Mouse (Mus musculus) bone marrow macrophage, adult 2 months (primary cell): ENCODE measurements around the gene Hist2h2aa1. TPM values are rescaled to one million over a fixed set of nuclear protein-coding genes. Genes with fewer than 3 reads are reported as not detected.
A peak's percentile ranks its signal among the peaks of the same experiment; 100 is the strongest.

Source experiments
- H3K27ac ChIP-seq: 2 replicates; pipeline ENCODE4 v1.5.1; 2012; ENCODE audit warnings: low read depth, low read length; ENCODE audit not compliant: insufficient read depth
- H3K4me1 ChIP-seq: 2 replicates; pipeline ENCODE4 v1.6.1; 2012; ENCODE audit warnings: low read length; ENCODE audit not compliant: control insufficient read depth, insufficient read depth
- H3K4me3 ChIP-seq: 2 replicates; pipeline ENCODE4 v1.5.1; 2012; ENCODE audit warnings: mild to moderate bottlenecking, low read length, moderate library complexity; ENCODE audit not compliant: insufficient read depth
- CTCF ChIP-seq: IDR thresholded peaks from 2 replicates; pipeline ENCODE4 v1.5.1; 2012; ENCODE audit warnings: low read depth, mild to moderate bottlenecking, low read length, moderate library complexity
- POLR2A ChIP-seq: IDR thresholded peaks from 2 replicates; pipeline ENCODE4 v1.6.1; 2012; ENCODE audit warnings: mild to moderate bottlenecking, low read depth, low read length, borderline replicate concordance
- polyA plus RNA-seq: library from polyadenylated mRNA; stranded (reverse); fragments of >200 nt; gene quantifications from 2 replicates; pipeline ENCODE4 v1.2.4, GENCODE M21; 2012; ENCODE audit not compliant: missing spikeins, insufficient read depth, insufficient read length

The Hist2h2aa1 gene
- polyA plus RNA-seq, 1 experiment = not detected

DNA sequence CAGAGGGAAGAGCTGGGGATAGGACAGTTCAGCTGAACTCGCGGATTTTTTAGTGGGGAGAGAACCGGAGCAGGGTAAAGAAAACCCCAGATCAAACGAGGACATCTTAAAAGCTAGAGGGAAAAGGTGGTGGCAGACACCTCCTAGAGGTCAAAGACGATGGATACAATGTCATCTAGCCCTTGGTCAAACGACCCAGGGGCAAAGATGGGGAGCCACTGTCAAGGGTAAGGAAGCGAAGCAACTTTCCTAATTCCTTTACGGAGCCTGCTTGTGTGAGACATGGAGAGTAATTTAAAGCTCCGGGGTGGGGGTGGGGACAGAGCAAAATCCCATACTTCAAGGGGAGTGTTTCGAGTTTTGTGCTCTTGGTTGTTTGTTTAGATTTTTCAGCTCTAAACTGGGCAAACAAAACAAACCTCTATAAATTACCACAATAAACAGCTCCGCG is 26.1 kb upstream of the Hist2h2aa1 start:
- TF ChIP-seq POLR2A (no peak), CTCF (peak; percentile 47; the same call in 1 of the 2 replicates)
- Histone ChIP-seq H3K4me3 (peak overlapping the region; percentile 83), H3K27ac (peak overlapping the region; percentile 94), H3K4me1 (peaks cover 11% of the 10 kb centered on the region)

DNA sequence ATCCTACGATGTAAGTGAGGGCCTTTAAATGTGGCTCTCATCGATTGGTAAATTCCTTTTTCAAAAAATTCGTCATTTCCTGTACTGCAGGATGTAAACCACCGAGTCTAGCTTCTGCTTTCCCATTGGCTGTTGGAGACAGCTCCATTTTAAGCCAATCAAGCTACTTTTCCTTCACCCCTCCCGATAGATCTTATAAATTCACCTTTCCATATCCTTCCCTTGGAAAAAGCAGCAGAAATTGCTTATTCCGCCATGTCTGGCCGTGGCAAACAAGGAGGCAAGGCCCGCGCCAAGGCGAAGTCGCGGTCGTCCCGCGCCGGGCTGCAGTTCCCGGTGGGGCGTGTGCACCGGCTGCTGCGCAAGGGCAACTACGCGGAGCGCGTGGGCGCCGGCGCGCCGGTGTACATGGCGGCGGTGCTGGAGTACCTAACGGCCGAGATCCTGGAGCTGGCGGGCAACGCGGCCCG is 25.6 kb upstream of the Hist2h2aa1 start, which contains the start of the genes Bola1 and Hist2h2ab:
Bola1 (minus strand) TSS at position 49 of the 470 bp plus-strand sequence.
Hist2h2ab (plus strand) TSS at position 205 of the 470 bp plus-strand sequence.
- peak within 1 kb of the TSS; percentile 94 for H3K27ac ChIP-seq
- TF ChIP-seq POLR2A (no peak), CTCF (no peak)
- H3K4me1 ChIP-seq = peaks cover 14% of the 10 kb centered on the region
- peak within 1 kb of the TSS; percentile 83 for H3K4me3 ChIP-seq

DNA sequence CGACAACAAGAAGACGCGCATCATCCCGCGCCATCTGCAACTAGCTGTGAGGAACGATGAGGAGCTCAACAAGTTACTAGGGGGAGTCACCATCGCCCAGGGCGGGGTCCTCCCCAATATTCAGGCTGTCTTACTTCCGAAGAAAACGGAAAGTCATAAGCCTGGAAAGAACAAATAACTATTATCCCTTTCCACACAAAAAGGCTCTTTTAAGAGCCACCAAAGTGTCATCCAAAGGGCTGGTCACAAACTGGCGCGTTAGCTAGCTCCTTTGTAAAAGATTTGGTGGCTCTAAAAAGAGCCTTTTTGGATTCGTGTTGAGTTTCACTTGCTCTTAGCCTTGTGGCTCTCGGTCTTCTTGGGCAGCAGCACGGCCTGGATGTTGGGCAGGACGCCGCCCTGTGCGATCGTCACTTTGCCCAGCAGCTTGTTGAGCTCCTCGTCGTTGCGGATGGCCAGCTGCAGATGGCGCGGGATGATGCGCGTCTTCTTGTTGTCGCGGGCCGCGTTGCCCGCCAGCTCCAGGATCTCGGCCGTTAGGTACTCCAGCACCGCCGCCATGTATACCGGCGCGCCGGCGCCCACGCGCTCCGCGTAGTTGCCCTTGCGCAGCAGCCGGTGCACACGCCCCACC is 25.0 kb upstream of the Hist2h2aa1 start:
- H3K4me1 ChIP-seq = peaks cover 20% of the 10 kb centered on the region
- TF ChIP-seq POLR2A = 0 out of 2 replicates have a peak, but pooled peaks have one; percentile 3

DNA sequence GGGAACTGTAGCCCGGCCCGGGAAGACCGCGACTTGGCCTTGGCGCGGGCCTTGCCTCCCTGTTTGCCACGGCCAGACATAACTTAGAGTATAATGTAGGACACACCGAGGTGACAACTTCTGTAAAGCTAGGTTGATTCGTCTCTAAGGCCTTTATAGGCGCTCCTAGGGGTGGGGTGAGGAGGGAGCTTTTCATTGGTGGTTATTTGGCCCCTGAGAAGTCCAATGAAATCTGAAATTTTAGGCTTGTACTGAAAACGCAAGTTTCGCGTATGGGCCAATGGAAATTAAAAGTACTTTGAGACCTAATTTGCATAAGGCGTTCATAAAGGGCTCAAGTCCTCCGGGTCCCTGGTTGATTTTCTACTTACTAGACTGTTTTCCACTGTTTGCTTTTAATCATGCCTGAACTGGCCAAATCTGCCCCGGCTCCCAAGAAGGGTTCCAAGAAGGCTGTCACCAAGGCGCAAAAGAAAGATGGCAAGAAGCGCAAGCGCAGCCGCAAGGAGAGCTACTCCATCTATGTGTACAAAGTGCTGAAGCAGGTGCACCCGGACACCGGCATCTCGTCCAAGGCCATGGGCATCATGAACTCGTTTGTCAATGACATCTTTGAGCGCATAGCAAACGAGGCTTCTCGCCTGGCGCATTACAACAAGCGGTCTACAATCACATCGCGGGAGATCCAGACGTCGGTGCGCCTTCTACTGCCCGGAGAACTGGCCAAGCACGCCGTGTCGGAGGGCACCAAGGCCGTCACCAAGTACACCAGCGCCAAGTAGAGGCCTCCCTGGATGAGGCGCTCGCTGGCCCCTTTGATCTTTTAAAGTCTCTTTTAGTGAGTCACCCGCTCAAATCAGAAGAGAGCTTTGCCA is 24.3 kb upstream of the Hist2h2aa1 start, which contains the start of the genes Hist2h2ac and Hist2h2be:
Hist2h2ac (minus strand) TSS at position 116 of the 875 bp plus-strand sequence.
Hist2h2be (plus strand) TSS at position 355 of the 875 bp plus-strand sequence.
- Histone ChIP-seq H3K27ac (peak within 1 kb of the TSS; percentile 94), H3K4me1 (peaks cover 27% of the 10 kb centered on the region), H3K4me3 (peak within 1 kb of the TSS; percentile 83)
- TF ChIP-seq CTCF = no peak
- TF ChIP-seq POLR2A = 0 out of 2 replicates have a peak, but pooled peaks have one; percentile 85

More for the DNA sequence above, 25.0 kb upstream of the Hist2h2aa1 start:
- peak overlapping the region; percentile 94 for H3K27ac ChIP-seq
- peak overlapping the region; percentile 83 for H3K4me3 ChIP-seq

DNA sequence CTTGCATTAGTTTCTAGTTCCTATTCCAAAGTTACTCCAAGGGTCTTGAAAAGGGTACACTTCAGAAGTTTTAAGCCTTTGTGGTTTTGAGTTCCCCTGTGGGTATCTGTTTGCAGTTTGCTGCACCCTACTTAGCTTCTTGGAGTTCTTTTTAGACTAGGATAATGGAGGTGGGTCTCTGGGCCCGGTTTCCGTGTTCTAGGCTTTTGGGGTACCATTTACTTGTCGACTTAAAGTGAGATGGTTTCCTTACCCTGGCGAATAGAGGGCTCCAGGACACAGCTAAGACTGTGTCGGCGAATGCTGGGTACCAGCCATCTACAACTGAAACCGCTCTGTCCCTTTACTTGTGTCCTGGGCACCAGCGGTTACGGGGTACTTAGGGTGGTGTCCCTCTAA is 23.7 kb upstream of the Hist2h2aa1 start:
- Histone ChIP-seq H3K4me3 (peak overlapping the region; percentile 69), H3K27ac (peak overlapping the region; percentile 80), H3K4me1 (peaks cover 31% of the 10 kb centered on the region)
- no peak for TF ChIP-seq POLR2A

DNA sequence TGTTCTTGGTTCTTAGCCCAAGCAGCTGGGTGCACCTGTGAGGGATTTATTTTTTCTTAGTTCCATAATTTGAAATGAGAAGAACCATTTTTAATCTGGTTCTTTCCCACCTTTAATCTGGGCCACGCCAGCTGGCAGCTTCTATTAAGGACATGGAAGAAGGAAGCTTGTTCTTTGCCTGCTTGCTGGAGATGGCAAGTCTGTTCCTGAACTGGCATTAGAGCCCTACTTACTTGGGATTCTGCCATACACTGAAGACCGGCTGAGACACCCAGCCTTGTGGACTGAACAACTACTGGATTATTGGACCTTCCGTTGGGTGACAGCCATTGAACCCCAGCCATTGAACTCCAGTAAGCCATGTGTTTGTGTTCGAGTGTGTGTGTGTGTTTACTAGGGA is 22.5 kb upstream of the Hist2h2aa1 start:
- peaks cover 40% of the 10 kb centered on the region for H3K4me1 ChIP-seq
- TF ChIP-seq POLR2A (no peak), CTCF (no peak)
- H3K4me3 ChIP-seq = peak overlapping the region; percentile 50
- H3K27ac ChIP-seq = peak overlapping the region; percentile 80

DNA sequence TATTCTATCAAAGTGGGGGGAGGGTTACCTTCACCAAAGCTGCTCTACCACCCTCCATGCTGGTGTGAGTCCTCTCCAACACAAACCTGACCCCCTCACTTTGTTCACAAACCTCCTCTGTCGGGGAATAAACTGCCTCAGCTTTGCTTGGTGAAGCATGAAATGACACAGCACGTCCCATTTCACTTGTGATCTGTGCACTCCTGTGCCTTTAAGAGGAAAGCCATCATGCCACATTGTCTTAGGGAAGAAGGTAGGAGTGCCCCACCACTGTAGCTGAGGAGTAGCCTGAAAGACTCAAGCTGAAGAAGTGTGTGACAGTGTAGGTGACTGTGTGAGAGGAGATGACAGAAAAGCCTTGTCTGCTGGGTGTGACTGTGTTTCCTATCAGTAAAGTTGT is 19.9 kb upstream of the Hist2h2aa1 start:
- TF ChIP-seq CTCF = no peak
- TF ChIP-seq POLR2A = no peak
- Histone ChIP-seq H3K27ac (peak overlapping the region; percentile 83), H3K4me3 (peak overlapping the region; percentile 7), H3K4me1 (peaks cover 62% of the 10 kb centered on the region)

DNA sequence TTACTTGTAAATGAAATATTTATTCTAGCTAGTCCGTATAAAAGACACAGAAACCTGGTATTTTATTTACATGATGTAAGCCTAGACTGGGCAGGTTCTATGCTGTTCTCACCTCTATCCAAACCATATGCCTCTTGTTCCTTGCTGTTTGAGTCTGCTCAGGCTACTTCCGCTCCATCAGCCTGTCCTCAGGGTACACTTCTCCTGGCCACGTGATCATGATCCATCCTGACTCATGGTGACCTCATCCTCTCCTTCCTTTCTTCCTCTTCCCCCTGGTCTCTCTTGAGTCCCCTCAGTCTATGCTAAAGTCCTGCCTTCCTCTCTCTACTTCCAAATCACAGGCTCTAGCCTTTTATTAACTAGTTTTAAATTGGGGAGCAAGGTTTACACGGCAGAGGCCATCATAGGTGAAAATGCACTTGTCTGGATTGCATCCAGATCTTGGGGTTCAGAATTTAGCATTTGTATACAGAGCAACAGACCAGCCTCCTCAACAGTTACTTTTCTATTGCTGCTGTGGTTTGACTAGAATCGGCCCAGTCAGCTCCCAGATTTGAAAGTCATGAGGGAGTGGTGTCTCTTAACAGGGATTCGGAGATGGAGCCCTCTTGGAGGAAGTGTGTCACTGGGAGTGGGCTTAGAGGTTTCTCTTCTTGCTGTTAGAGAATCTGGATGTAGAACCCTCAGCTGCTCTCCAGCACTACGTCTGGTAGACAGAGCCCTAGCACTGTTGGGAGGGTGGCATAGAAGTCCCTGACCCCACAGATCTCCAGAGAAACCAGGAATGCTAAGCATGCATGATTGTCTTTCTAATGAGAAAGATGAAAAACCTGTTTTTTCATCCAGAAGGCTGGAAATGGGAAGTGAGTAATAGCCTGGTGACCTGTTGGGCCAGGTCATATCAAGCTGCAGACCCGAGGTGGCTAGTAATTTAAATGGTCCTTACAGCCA is 18.3 kb upstream of the Hist2h2aa1 start:
- TF ChIP-seq POLR2A (no peak), CTCF (no peak)
- H3K27ac ChIP-seq = peak overlapping the region; percentile 93
- peak overlapping the region; percentile 11; the same call in 1 of the 2 replicates for H3K4me3 ChIP-seq
- H3K4me1 ChIP-seq = peaks cover 70% of the 10 kb centered on the region

DNA sequence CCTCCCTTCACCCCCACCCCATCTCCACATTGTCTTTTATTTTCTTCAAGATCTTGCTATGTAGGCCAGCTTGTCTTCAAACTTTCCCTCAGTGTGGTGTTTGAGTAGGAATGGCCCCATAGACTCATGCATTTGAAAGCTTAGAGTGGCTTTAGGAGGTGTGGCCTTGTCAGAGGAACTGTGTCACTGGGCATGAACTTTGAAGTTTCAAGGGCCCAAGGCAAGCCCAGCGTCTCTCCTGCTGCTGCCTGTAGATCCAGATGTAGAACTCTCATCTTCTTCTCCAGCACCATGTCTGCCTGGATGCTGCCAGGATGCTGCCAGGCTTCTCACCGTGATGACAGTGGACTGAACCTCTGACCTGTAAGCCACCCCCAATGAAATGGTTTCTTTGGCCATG is 16.5 kb upstream of the Hist2h2aa1 start:
- H3K4me3 ChIP-seq = no peak overlapping the region
- no peak for TF ChIP-seq CTCF
- no peak for TF ChIP-seq POLR2A
- H3K4me1 ChIP-seq = peaks cover 66% of the 10 kb centered on the region
- peak overlapping the region; percentile 28; the same call in 1 of the 2 replicates for H3K27ac ChIP-seq

DNA sequence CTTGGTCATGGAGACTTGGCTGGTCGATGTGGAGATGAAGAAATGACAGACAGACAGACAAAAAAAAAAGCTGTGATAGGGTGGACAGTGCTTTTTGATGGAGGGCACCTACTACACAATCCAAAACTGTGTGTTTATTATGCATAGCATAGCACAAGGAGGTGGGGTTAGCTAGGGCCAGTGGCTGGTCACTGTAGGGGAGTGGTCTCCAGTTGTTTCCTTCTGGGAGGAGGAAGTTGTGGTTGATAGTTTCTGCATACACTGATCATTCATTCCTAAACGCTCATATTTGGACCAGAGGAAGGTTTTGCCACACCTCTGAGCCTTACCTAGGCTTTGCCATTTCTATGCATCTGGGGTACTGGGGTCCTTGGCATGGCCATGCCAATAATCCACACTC is 14.9 kb upstream of the Hist2h2aa1 start:
- Histone ChIP-seq H3K4me3 (no peak overlapping the region), H3K27ac (no peak overlapping the region), H3K4me1 (peaks cover 52% of the 10 kb centered on the region)
- TF ChIP-seq CTCF (no peak), POLR2A (no peak)
